Mouse (Mus musculus): ENCODE results near the gene Fancd2. TPM values are rescaled to one million over a fixed set of nuclear protein-coding genes. Genes with fewer than 3 reads are reported as not detected.

The Fancd2 gene
- total and polyA plus RNA-seq, 3 experiments = 14.0 to 35.0 (median 18.5) TPM

DNA sequence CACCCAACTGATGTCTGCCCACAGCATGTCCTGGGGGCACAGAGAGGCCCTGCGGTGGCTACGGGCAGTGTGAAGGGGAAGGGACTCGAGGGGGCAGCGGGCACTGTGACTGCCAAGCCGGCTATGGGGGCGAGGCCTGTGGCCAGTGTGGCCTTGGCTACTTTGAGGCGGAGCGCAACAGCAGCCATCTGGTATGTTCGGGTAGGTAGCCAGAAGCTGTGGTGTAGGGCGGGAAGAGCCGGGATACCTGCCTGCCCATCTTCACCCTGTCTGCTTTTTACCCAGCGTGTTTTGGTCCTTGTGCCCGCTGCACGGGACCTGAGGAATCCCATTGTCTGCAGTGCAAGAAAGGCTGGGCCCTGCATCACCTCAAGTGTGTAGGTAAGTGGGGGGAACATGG lies 42.1 kb upstream of the Fancd2 start:
- no peaks in the 10 kb centered on the region for H3K27me3 ChIP-seq (ENCODE audit: control insufficient read depth in 1 of 2, insufficient read depth in 2 of 2, low read length in 2 of 2)
- no peak overlapping the region for H3K27ac ChIP-seq (ENCODE audit: control insufficient read depth, low read depth, low read length)
- no peaks in the 10 kb centered on the region for H3K79me2 ChIP-seq (ENCODE audit: control insufficient read depth, insufficient read depth, low read length, poor library complexity)
- H3K4me3 ChIP-seq (ENCODE audit: control insufficient read depth in 1 of 2, insufficient read depth in 1 of 2, low read depth in 2 of 2, low read length in 2 of 2) = no peak overlapping the region
- DNase-seq (ENCODE audit: low read depth, low spot score) = no peak
- H3K9ac ChIP-seq (ENCODE audit: control insufficient read depth, low read depth, low read length, poor library complexity, severe bottlenecking) = no peak overlapping the region
- peaks cover 0 to 12% of the 10 kb centered on the region in 2 experiments; a peak in 2 of 4 replicates for H3K36me3 ChIP-seq (ENCODE audit: control insufficient read depth in 1 of 2, insufficient read depth in 2 of 2, low read length in 2 of 2)
- no peaks in the 10 kb centered on the region for H3K9me3 ChIP-seq (replicated peaks; ENCODE audit: insufficient read depth, low read length)
- no peak for TF ChIP-seq SIN3A (IDR thresholded peaks at IDR 0.05; ENCODE audit: low read length)
- TF ChIP-seq GABPA (IDR thresholded peaks at IDR 0.05; ENCODE audit: low read depth, low read length) = no peak
- TF ChIP-seq ZMIZ1 (IDR thresholded peaks at IDR 0.05; ENCODE audit: low read depth, low read length) = no peak
- no peak for TF ChIP-seq POLR2AphosphoS2 (IDR thresholded peaks at IDR 0.05; ENCODE audit: low read length)
- TF ChIP-seq MYC (IDR thresholded peaks at IDR 0.05; ENCODE audit: low read depth, low read length) = no peak
- TF ChIP-seq CHD2 (IDR thresholded peaks at IDR 0.05; ENCODE audit: low read length) = no peak
- TF ChIP-seq E2F4 (IDR thresholded peaks at IDR 0.05; ENCODE audit: borderline replicate concordance, low read depth, low read length) = no peak
- TF ChIP-seq MYB (IDR thresholded peaks at IDR 0.05; ENCODE audit: low read depth, low read length) = no peak
- no peak for TF ChIP-seq ETS1 (IDR thresholded peaks at IDR 0.05; ENCODE audit: low read depth, low read length)
- TF ChIP-seq POLR2AphosphoS5 (IDR thresholded peaks at IDR 0.05; ENCODE audit: borderline replicate concordance, low read depth, low read length) = no peak
- TF ChIP-seq CHD1 (IDR thresholded peaks at IDR 0.05; ENCODE audit: low read depth, low read length) = no peak
- no peak for TF ChIP-seq TAL1 (IDR thresholded peaks at IDR 0.05; ENCODE audit: low read length)
- no peak for TF ChIP-seq TBP (IDR thresholded peaks at IDR 0.05; ENCODE audit: low read depth, low read length)
- TF ChIP-seq NELFE (IDR thresholded peaks at IDR 0.05; ENCODE audit: low read depth, low read length) = no peak
- no peak for TF ChIP-seq BHLHE40 (IDR thresholded peaks at IDR 0.05; ENCODE audit: borderline replicate concordance, low read depth, low read length)
- peaks cover 6 to 15% of the 10 kb centered on the region in 2 experiments for H3K4me1 ChIP-seq (ENCODE audit: control insufficient read depth in 1 of 2, insufficient read depth in 2 of 2, low read length in 2 of 2)

DNA sequence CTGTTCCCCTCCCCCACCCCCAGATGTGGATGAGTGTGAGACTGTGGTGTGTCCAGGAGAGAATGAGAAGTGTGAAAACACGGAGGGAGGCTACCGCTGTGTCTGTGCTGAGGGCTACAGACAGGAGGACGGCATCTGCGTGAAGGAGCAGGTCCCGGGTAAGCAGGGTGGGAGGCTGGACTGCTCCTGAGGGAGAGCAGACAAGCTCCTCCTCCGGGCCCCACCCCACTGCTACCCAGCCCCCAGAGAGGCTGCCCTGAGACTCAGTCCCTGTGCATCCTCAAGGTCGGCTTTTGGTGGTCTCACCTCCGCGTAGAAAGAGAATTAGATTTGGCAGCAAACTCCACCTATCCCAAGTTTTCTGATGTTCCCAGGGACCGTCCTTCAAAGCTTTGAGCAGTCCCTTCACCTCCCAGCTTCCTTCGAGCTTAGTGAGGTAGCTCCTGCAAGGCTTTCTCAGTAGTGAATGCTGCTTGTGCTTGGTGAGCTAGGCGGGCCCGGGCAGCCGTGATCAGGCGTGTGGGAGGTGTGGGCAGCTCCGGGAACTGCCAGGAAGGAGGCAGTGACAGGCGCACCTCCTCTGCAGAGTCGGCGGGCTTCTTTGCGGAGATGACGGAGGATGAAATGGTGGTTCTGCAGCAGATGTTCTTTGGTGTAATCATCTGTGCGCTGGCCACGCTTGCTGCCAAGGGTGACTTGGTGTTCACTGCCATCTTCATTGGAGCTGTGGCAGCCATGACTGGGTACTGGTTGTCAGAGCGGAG lies 39.2 kb upstream of the Fancd2 start:
- Histone ChIP-seq H3K27me3 (ENCODE audit: control insufficient read depth in 1 of 2, insufficient read depth in 2 of 2, low read length in 2 of 2) (no peaks in the 10 kb centered on the region), H3K4me3 (ENCODE audit: control insufficient read depth in 1 of 2, insufficient read depth in 1 of 2, low read depth in 2 of 2, low read length in 2 of 2) (no peak overlapping the region), H3K4me1 (ENCODE audit: control insufficient read depth in 1 of 2, insufficient read depth in 2 of 2, low read length in 2 of 2) (peaks cover 0 to 5% of the 10 kb centered on the region in 2 experiments; a peak in 2 of 4 replicates), H3K9me3 (replicated peaks; ENCODE audit: insufficient read depth, low read length) (no peaks in the 10 kb centered on the region), H3K27ac (ENCODE audit: control insufficient read depth, low read depth, low read length) (no peak overlapping the region), H3K9ac (ENCODE audit: control insufficient read depth, low read depth, low read length, poor library complexity, severe bottlenecking) (no peak overlapping the region), H3K79me2 (ENCODE audit: control insufficient read depth, insufficient read depth, low read length, poor library complexity) (no peaks in the 10 kb centered on the region), H3K36me3 (ENCODE audit: control insufficient read depth in 1 of 2, insufficient read depth in 2 of 2, low read length in 2 of 2) (peaks cover 0 to 4% of the 10 kb centered on the region in 2 experiments; a peak in 2 of 4 replicates)
- TF ChIP-seq ELF1 (IDR thresholded peaks at IDR 0.05; ENCODE audit: low read depth, low read length) = no peak
- DNase-seq (ENCODE audit: low read depth, low spot score) = no peak
